Mouse (Mus musculus): ENCODE measurements around the gene Ros1.
A peak's percentile ranks its signal among the peaks of the same experiment; 100 is the strongest.

Gene Ros1

DNA sequence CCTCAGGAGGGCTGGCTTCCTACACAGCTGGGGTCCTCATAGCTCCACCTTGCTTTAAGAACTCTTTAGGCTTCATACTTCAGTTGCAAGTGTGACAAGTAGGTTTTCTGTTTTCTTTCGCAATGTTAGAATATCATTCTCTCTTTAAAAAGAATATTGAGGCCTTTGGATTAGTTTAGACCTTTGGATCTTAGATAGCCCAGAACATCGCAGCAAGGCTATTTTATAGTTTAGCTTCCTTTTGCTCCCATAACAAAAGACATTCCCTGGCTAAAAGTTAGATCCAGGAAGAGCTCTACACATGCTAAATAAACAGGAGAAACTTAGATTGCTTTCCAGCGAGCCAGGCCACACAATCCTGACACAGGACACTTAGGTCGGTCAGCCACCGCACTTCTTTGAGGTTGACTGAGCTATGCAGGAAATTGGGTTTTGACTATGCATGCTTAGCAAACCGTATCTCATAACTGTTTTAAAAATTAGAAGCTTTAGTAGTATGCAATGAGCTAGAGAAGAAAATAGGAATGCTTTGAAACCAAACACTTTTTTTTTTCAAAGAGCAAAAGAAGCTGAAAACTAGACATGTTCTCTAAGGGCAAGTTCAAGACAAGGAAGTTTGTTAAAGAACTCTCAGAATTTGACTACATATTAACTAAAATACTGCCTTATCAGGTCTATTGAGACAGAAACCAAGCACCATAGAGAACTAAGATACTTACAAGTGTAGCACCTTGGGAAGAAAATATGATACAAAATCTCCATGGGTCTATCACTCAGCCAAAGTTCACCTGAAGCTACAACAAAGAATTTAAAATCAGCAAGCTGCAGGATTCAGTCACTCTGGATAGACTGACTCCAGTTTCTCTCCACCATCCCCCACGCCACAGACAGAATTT, at the start of gene Ros1:
TSS of gene Ros1 (minus strand) at position 288 of the 896 bp plus-strand sequence.
- DNase-seq: no peak

DNA sequence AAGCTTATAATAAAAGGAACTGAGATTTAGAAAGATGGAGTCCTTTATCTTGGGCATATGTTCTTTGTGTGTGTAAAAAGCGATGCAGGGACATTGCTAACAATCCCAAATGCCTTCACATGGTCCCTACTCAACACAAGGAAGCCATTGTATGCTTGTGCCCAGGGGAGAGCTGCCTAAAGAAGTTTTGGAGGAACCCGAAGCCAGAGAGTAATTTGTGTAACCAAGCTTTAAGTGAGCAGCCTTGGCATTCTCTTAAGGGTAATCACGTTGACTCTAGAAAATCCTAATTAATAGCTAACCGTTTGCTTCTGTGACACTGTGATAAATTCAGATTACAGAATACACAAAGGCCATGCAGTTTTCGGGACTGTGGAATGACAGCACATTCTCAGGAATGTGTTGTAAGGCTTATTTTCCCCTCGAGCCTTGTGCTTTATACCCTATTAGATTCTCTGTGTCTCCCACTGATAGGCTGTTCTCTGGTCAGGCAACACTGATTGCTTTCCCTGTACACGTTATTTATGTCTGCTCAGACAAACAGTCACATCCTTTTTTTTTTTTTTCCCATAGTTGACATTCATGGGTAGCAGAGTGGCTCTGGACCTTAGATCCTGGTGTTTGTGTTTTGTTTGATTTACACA, 47.8 kb upstream of the Ros1 start:
- DNase-seq: no peak

DNA sequence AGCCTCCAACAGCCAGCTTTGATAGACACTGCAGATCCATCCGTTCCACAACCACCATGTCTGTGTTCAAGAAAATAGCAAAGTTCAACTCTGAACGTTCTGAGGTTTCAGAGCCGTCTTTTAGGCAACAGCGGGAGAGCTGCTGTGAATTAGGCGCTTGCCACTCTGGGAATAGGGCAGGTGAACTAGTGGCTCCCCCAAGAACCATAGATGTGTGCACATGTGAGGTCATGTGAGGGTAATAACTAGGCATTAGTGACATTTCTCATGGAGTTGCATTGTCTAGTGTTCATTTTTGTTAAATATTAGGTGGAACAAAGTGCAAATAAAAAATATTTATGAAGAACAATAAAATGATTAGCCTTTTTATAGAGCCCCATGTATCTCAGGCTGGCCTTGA, 47.0 kb upstream of the Ros1 start:
- no peak for DNase-seq

DNA sequence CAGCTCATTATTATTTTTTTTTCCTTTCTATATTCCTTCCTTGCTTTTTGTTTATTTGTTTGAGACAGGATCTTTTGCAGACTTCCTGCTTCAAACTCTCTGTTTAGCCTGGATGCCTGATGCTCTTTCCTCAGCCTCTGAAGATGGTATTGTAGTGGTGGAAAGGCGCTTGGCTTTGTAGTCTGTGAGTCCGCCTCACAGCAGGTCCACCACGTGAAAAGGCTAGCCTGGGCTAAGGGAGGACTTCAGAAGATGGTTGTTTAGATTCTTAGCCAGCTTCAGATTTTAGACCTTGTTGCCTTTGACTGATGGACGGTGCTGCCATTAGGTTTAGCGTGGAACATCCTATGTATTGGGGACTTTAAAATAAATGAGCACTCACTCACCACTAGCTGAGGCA, 40.4 kb upstream of the Ros1 start:
- DNase-seq: no peak

DNA sequence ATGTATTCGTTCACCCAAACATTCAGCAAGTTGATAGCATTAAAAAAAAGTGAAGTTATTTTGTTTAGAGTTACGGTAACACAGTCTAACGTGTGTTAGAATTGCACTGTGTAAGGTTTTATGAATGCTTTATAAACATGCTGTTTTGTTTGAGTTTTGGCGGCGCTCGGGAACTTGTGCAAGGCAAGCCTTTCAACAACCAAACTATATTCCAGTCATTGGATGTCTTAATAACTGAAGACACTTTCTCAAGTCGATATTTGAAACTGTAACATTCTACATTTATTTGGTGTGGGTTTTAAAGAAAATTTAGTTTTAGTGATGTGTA, 39.6 kb upstream of the Ros1 start:
- DNase-seq: no peak

DNA sequence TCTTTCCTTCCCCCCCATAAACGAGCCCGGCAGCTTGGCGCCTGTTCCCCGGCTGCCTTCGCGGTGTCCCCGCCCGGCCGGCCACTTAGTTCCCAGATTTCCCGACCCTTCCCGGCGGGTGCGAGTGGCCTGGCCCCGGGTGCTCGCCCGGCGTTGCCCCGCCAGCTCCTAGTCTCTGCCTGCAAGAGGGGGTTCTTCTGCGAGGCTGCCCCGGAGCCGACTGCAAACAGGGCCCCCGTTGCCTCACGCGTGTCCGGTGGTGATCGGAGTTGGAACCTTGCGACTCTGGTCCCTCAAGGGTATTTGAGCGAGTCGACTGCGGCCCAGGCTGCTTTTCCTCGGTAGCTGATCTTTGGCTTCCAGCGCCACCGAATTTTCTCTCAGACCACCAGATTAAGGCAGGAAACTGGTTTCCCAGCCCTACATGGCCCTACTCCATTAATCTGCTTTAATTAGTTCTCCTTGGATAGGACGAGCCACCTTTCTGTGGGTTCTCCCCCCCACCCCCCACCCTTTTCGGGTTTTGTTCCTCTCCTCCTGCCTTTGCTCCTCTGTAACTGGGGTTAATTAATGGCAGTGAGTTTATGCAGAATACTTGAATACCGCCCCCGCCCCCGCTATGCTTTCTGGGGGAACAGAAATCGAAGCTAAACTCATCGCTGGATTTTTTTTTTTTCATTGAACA, 39.1 kb upstream of the Ros1 start:
- peak; percentile 41 for DNase-seq

DNA sequence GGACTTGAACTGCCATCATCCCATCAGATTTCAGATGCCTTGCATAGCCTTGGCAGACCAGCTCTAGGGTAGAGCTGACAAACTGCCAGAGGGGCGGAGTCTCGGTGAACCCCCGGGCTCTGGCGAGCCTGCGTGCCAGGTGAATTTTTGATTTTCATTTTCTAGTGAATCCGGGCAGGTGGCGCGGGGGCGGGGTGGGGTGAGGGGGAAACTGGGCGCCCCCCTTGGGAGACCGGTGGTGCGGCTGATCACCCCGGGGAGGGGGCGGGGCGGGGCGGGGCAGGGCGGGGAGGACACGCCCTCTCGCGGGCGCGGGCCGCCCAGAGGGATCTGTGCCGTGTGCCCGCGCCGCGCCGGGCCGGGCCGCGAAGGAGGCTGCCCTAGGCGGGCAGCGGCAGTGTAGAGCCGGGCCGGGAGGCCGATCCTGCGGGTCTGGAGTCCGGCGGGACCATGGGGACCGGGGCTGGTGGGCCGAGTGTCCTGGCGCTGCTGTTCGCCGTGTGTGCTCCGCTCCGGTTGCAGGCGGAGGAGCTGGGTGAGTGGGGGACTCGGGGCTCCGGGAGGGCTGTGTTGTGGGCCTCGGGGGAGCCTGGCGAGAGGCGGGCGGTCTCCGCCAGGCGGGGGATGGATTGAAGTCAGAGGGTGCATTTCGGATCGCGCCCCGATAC, 38.4 kb upstream of the Ros1 start, which contains the start of gene Dcbld1:
TSS of gene Dcbld1 (plus strand) at position 319 of the 668 bp plus-strand sequence.
- peak; percentile 59 for DNase-seq

DNA sequence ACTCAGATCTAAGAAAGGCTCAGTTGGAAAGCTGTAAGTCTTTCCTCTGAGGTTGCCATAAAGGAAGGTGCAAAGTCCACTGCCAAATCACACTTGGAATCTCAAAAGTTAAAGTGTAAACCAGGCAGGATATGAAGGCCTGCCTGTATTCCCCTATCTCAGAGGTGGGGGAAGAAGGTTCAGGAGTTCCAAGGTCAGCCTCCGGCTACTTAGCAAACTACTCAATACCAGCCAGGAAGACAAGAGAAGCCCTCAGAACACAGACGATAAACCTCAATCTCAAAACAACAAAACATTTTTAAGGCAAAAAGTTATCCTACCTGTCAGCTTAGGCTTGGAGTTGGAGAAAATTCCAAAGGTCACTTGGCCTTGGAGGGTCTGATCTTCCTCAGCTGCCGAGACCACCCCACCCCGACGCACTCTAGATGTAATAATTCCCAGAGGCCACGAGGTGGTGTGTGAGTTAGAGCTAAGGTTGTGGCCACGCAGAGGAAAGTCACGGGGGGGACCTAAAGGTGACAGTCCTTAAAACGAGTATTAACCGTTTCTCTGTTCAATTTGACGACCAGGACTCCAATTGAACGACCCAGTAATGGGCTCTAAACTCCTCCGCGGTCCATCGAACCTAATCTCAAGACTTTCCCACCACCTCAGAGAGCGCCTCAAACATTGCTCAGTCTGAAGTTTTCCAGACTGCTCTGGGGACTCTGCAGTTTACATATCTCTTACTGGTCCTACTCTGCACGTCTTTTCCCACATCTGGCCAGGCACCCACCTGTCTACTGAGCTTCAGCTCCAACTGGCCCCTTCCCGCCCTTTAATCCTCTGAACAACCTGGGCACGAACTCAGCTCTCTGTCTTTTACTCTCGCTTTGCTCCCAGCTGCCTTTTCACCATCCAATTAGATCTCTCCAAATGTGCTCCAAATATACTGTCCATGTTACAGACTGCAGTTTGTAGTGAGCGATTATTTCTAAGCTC, 37.4 kb upstream of the Ros1 start:
- DNase-seq: peak; percentile 25

DNA sequence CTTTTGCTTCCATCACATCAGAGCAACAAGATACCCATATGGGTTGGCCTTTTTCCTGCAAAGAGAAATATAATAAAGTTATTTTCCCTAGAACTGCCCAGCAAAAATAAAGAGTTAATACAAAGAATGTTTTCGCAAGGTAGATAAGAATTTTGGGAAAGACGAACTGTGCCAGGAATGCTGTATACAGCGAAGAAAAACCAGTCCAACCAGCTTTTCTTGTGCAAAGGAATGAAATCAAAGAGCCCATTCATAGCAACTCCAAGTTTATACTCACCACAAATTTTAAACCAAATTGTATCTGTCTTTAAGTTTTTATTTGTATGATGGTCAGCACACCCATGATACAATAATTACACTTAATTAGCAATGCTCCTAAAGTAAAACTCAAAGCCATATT, 24.6 kb upstream of the Ros1 start:
- no peak for DNase-seq

DNA sequence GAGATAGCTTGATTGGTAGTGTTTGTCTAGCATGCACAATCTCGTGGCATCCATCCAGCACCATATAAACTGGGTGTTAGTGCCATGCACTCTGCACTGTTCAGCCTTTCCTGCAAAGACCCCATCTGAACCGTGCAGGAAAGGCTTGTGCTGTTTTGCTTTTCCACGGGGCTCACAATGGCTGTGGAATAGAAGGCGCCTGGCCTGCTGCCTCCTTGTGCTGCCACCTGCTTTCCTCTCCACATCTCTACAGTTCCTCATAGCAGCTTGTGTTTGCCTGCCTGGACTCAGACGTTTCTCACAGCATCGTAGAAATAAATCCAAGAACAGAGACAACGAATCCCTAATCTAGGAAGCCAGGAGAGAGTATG, 22.5 kb upstream of the Ros1 start:
- peak; percentile 35 for DNase-seq

DNA sequence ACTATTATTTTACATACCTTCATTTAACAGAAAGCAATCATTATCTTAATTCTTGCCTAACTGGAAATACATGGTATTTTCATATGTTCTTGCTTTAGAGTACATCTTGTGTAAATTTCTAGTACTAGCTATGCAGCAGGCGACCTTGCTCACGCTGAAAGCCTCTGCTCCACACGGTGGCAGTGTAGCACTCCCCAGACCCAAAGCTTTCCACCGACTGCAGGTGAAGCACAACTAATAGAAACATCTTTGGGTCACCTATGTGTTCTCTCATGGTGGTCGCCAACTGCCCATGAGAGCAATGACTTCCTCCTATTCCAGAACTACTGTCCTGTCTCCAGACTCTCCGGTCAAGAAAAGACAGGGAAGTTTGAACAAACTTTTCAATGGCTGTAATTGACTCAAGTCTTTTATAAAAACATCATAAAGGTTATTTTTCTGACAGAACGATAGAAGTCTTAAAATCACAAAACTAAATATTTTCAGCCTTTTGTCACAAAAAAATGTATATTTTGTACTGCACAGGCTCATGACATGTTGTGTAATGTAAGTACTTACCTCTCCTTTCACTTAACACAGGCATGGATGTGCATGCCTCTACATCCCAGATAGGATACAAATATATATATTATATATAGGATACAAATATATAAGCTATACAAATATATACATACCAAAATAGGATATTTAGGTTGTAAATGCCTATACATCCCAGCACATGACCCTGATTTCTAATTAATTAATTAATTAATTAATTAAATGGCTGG, 21.9 kb upstream of the Ros1 start:
- peak; percentile 61 for DNase-seq

DNA sequence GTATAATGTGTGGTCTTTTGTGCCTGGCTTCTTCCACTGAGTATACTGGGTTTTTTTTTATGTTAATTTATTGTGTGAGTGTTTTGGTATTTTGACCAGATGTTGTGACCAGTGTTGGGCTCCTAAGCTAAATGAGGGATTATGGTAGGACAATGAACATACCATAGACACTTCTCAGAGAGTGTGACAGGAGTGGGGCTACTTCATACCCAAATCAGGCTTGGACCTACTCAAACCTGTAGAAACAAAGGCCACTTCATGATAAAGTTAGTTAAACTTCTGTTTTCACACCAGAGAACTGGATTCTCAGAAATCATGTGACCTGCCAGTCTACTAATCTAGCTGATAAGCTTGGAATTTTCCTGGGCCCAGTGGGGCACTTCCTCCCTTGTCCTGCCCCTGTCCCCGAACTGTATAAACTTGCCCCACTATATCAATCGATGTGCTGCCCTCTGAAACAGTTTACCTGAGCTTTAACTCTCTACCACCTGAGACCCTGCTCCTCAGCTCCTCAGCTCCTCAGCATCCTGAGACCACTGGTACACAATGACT, 20.3 kb upstream of the Ros1 start:
- DNase-seq: no peak

DNA sequence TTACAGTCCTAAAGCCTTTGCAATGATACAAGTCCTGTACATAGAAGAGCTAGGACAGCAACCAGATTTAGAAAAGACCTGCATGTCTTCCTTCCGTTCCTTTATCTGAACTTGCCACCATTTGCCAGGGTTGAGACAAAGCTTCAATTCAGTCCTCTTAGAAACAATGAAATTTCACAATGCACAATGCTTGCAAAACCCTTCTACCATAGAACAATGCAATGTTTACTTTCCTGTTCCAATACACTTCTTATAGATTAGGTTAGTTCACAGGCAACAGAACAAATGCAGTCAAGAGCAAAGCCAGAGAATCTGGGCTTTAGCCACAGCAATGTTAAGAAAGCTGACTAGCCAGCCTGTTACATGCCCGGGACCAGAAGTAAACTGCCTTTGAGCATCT, 9.0 kb upstream of the Ros1 start:
- DNase-seq: no peak

DNA sequence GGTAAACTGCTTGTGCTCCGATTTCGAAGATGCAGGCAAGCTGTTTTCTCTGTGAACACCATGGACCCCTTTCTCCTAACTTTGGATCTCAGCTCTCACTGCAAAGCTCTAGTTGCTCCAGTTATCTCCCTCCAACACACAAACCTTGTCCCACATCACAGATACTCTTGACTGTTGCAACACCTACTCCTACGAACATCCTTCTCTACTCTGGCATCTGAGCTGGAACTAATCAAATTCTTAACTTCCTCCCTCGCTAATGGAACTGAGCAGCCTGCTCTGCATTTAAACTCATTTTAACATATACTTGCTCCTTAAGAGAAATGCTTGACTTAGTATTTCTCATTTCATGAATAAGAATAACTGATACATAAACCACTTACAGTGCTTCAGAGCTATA, 9.1 kb downstream of the Ros1 start:
- DNase-seq: no peak

DNA sequence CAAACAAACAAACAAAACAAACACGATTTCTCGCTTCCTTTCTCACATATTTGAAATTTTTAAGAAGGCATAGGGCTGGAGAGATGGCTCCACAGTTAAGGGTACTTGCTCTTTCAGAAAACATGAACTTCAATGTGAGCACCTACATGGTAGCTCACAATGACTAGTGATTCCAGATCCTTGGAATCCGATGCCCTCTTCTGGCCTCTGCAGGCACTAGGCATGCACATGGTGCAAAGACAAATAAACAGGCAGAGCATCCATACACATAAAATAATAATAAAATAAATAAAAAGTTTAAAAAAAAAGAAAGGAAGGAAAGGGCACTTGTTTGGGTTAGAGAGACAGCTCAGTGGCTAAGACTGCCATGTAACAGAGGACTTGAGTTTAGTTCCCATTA, 12.2 kb downstream of the Ros1 start:
- no peak for DNase-seq

DNA sequence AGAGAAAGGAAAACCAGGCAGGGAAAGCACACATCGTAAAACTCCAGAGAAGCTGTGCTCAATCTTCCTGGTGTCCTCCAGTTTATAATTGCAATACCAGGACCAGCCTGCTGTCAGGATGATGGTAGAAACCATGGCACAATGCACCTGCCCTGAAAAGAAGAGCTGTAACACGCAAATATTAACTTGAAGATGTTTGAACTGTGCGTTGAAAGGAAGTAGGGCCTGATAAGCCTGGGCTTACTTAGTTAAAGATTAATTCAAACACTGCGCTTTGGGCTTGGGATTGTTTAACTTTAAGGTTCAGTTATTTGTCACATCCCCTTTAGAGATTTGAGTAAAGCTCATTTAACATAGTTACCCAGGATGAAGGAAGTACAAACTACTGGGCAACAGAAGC, 20.7 kb downstream of the Ros1 start:
- DNase-seq: no peak

DNA sequence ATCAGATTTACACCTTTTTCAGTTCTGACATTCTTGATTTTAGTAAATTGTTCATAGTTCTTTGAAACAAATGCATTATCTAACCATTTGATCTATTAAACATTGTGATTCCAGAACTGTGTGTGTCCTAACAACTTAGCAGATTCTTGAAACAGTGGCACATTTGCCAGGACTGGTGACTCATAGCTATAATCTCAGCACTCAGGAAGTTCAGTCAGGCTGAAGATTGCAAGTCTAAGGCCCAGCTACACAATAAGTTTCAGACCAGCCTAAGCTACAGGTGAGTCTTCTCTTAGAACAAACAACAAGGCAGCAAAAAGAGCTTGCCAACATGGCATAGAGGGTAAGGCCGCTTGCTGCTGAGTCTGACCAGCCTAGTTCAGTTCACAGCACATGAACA, 24.6 kb downstream of the Ros1 start:
- DNase-seq: no peak

DNA sequence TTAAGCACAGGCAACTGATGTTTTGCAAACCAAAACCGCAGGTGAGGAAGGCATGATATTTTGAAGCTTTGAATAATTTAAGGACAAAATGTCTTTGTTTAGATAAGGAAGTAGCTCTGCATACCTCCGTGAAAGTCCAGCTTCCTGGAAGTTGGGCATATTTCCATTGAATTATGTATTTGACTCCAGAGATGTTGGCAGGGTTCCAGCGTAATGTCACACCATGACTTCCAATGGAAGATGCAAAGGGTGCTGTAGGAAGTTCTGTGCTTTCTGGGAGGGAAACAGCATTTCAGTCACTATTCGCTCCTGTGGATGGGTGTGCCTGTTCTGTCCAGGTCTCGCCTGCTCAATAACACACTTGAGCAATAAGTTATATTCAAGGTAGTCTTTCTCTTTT, 25.2 kb downstream of the Ros1 start:
- DNase-seq: no peak

DNA sequence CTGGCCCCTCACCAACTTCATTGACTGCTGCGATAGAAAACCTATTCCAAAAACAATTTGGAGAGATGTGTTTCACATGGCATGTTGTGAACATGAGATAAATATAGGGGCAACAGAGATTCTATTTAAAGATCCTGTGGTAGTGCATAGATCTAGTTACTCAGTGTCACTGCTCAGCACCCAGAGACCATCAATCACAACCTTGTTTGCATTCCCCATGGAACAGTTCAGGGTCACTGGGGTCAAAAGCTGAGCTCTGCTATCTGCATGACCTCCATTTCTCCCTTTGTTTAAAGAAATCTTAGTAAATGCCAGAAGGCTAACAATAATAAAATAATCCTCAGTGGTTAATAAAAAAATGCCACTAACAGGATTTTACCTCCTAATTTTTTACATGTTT, 29.7 kb downstream of the Ros1 start:
- DNase-seq: no peak

DNA sequence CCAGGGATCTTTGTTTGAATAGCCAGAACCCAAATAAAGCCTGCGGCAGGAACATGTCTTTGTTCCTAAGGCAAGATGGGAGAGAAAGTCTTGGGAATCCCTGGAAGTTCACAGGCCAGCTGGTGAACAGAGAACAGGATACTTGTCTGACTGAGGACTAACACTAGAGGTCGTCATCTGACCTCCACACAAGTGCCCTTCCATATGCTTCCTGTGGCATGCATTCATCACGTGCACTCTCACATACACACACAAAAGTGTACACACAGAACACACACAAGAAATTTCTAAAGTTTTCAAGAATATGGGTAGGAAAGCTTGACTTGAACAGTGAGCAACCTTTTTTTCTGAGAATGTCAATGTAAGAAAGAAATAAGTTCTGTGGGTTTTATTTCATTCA, 34.4 kb downstream of the Ros1 start:
- no peak for DNase-seq

DNA sequence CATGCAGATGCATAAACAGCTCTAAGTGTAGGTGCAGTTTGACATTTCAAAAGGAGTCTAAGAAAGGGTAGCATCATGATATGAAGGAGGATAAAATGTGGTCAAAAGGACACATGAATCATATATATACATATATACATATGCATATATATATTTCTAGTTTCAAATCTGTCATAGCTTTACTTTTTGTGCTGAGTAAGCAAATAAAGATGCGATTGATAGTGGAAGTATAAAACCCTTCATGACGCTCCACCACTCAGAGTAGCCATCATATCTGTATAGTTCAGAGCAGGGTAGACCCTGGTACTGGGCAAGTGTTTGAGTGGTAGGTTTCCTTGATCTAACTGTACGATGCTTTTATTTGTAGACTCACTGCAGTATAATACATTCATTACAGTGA, 35.3 kb downstream of the Ros1 start:
- no peak for DNase-seq
